Mouse (Mus musculus) embryonic fibroblast, embryonic 13.5 days (primary cell): Measurements from ENCODE around the gene Tmem132c.

Source experiments
- CTCF ChIP-seq: IDR thresholded peaks from 2 replicates; pipeline ENCODE4 v1.5.1; 2011; ENCODE audit warnings: mild to moderate bottlenecking, control low read depth, low read length, moderate library complexity, borderline replicate concordance; ENCODE audit not compliant: insufficient read depth
- POLR2A ChIP-seq: IDR thresholded peaks from 2 replicates; pipeline ENCODE4 v1.6.1; 2011; ENCODE audit warnings: low read depth, mild to moderate bottlenecking, control low read depth, low read length, moderate library complexity

DNA sequence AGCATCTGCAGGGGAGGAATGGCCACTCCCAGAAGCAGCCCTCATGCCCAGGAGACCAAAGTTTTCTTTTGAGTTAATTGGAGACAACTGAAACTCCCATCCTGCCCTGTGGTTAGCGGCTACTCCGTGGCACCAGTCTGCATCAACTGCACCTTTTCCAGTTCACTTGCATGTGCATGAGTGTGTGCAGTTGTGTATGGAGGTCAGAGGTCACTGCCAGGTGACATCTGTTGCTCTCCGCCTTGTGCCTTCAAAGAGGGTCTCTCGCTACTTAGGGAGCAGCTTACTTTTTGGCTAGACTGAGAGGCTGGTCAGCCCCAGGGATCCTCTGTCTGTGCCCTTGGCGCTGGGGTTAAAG lies 95.3 kb downstream of the Tmem132c start:
- TF ChIP-seq CTCF = no peak
- TF ChIP-seq POLR2A = no peak
